Mouse (Mus musculus) left cerebral cortex, adult 8-10 months (tissue): Measurements from ENCODE around the gene Galm. TPM values are rescaled to one million over a fixed set of nuclear protein-coding genes. Genes with fewer than 3 reads are reported as not detected.

Source experiments
- DNase-seq, 2 experiments: peaks; one replicate each; pipeline ENCODE4 v3.0.0; 2022; ENCODE audit warnings: low spot score in 2 of 2
- total RNA-seq, 4 experiments: library from RNA; stranded (reverse); gene quantifications; 2 replicates each; pipeline ENCODE4 v1.2.4; 2022

The Galm gene
- total RNA-seq, 4 experiments from 2014 or later = 2.0 to 5.7 (median 3.9) TPM

DNA sequence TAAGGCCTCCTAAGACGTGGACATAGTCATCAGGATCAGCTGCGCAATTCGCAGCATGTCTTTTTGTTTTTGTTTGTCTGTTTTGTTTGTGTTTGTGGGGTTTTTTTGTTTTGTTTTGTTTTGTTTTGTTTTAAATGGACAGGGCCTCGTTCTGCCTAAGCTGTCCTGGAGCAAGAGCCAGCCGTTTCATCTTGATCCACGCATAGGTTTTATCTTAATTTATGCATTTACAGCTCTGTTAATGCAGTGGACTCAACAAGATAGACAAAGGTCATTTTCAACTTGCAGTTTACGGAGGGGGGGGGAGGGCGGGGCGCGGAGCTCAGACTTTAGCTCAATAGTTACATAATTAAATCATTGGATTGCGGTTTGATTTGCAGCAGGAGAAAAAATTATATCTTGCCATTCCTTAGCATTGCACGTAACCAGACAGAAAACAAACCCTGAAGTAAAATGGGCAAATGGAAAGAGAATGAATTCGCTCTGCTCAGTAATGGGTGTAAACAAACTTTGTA, 1.3 kb downstream of the Galm start:
- no peak for DNase-seq

- no peak for DNase-seq
Measured at GRCm38 (mm10) chr17:80129387-80129786, 2.1 kb downstream of the Galm start.

DNA sequence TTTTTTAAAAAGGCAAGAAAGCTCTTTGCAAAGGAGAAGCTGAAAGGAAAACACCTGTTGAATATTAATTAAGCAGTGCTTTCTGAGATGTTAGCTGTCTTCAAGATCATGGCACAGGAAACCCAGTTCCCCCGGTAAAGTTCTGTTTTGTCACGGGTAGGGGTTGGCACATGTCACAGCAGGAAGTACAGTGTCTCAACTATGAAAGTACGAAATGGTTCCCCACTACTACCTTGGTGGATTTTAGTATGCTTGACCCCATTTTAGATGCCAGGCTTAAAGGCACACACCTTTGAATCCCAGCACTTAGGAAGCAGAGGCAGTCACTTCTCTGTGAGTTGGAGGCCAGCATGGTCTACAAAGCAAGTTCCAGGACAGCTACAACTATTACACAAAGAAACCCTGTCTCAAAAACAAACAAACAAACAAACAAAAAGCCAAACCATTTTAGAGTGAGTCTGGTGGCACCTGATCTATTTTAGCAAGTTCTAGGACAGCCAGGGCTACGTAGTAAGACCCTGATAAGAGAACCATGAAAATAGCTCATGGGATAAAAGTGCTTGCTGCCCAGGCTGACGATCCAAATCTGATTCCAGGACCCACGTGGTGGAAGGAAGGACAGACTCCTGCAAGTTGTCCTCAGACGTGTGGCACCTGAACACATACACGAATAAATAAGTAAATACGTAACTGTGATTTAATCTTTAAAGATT, 3.6 kb downstream of the Galm start:
- no peak for DNase-seq

GRCm38 (mm10) chr17:80131431-80131766, 4.1 kb downstream of the Galm start:
- DNase-seq = no peak

GRCm38 (mm10) chr17:80131838-80132237, 4.6 kb downstream of the Galm start:
- DNase-seq = no peak

- DNase-seq = no peak
Measured at GRCm38 (mm10) chr17:80132502-80132901, 5.2 kb downstream of the Galm start.

DNA sequence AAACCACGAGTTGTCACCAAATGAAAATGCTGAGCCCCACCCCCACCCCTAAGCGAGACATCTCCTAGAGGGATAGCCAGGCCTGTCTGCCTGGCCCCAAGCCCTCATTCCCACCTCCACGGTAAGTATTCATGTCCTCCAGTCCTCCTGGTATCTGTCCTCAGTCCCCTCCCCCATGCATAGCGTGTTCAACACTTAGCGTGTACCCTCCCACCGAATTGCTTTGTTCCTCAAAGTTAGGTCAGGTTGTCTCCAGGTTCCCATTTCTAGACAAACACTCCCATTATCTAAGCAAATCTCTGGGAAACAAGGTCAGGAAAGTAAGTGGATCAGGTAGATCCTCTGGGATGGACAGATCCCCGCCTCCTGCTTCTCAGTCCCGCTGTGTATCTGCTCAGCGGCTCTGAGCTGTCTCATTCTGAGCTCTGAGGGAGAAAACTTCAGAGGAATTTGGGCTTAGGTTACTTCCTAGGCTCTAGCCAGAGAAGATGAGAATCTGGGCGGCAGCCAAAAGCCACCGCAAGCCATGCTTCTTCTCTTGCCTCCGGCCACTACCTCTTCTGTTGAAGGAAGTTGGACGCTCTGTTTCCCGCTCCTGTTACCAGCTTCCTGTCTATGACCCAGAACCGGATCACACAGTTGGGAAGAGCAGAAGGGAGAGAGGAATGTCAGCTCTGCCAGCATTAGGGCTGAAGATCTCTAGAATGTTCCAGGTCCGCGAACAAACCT, 11.3 kb downstream of the Galm start:
- no peak for DNase-seq

DNA sequence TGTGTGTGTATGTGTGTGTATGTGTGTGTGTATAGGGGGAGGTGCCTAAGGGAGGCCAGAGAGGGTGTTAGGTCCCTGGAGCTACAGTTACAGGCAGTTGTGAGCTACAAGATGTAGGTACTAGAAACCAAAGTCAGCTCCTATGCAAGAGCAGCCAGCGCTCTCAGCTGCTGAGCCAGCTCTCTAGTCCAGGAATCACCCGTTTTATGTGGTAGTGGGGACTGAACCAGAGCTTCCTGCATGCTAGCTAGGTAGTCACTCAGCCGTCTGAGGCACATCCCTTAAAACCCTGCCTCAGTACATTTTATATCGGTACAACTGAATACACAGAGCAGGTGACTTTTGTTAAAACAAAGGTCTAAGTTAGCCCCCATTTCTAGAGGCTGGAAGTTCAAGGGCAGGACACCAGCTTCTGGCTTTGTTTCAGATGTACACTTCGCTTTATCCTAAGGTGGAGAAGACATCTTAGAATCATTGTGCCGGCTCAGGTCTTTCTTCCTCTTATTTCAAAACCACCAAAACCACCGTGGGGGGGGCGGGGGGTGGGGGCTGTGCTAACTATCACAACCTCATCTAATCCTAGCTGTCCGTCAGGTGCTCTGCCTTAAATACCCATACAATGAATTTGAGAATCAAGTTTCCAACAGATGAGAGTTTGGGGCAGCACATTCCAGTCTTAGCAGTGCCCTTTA, 12.6 kb downstream of the Galm start:
- no peak for DNase-seq

GRCm38 (mm10) chr17:80143478-80144232, 16.4 kb downstream of the Galm start:
- DNase-seq = no peak

DNA sequence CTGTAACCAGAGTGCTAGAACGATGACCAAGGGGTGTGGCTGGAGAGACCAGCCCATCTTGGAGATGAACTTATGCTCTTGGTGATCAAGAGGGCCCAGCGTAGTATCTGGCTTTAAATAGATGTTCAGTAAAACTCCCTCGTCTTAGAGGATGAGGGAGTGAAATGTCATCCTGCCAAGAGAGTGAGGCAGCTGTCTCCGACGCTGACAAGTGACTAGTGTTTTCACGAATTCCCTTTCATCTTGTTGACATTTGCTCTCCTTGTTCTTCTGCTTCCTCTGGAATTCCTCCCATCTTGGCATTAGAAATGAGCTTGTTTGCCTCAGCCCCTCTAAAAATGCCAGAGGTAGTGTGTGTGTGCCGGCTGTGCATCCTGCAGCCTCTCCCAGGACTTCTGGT, 17.9 kb downstream of the Galm start:
- no peak for DNase-seq

- no peak for DNase-seq
Measured at GRCm38 (mm10) chr17:80145771-80146170, 18.5 kb downstream of the Galm start.

DNA sequence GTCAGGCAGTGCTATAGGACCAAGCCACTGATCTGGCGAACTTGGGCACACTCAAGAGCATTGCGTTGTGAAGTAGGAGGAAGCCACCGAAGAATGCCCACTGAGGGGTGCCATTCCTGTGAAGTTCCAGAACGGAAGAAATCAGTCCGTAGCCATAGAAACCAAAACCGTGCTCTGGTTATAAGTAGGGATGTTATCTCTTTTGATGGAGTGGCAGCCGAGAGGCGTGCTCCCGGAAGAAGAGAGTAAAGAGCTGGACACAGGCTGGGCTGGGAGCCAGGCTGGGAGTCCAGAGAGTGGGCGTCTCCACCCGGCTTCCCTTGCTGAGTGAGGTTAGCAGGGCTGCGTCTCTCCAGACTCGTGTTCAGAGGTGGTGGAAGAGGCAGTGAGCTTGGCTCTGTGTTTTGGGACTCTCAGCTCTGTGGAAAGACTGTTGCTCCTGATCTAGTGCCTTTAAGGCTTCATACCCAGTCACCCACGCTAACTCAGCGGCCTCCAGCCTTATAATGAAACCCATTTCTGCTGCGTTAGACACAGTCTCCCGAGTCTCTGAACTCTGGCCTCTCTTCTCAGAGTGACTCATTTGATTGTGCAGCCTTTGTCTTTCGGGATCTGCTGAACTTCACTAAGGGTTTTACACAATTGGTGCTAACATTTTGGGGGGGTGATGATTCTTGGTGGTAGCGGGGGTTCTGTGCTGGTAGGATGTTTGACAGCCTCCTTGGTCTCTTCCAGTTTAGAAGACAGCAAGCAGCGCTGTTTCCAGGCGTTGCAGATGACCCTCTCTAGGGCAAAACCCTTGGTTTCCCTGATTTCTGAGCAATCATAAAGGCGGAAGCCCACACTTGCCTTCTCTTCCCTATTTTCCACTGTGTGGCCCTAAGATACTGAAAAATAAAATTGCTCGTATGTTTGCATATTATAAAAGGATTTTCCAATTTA, 21.1 kb downstream of the Galm start:
- peak; percentile 34 to 47 for DNase-seq

DNA sequence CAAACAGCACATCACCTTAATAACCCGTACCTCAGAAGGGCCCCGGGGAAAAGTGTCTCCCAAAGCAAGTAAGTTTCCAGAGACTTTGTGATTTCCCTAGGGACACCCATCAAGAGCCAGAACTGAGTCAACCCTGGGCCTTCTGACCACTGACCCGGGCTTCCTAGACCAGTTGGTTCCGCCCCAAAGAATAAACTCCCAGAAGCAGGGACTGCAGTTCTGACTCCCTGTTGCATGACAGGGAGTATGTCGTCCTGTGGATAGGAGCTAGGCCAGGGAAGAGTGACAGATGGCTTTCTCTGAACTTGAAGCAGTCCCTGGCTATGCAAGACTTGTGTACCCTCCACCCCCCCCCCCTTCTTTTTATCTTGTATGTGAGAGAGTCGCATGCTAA, 21.7 kb downstream of the Galm start:
- DNase-seq = no peak

DNA sequence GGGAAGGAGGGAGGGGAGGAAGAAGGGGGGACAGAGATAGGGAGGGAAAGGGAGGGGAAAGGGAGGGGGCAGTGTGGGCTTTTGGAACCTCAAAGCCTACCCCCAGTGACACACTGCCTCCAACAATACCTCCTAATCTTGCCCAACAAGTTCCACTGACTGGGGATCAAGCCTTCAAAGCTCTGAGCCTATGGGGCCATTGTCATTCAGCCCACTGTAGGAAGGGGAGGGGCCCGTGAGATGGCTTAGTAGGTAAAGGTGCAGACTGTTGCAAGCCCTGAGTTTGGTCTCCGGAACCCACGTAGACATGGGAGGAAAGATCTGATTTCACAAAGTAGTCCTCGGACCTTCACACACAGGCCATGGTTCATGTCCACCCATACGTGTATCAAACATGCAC, 24.1 kb downstream of the Galm start:
- DNase-seq = no peak

GRCm38 (mm10) chr17:80152767-80153630, 25.7 kb downstream of the Galm start:
- no peak for DNase-seq

DNA sequence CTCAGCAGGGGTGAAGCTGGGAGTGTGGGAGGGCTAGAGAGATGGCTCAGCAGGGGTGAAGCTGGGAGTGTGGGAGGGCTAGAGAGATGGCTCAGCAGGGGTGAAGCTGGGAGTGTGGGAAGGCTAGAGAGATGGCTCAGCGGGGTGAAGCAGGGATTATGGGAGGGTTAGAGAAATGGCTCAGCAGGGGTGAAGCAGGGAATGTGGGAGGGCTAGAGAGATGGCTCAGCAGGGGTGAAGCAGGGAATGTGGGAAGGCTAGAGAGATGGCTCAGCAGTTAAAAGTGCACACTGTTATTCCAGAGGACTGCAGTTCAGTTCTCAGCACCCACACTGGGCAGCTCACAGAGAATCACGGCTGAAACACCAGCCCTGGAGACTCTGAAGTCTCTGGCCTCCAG, 26.4 kb downstream of the Galm start:
- DNase-seq = no peak

- no peak for DNase-seq
Measured at GRCm38 (mm10) chr17:80156905-80157304, 29.6 kb downstream of the Galm start.

- DNase-seq = no peak
Measured at GRCm38 (mm10) chr17:80157489-80157888, 30.2 kb downstream of the Galm start.

GRCm38 (mm10) chr17:80160454-80160853, 33.2 kb downstream of the Galm start:
- DNase-seq = peak in 1 of 2 experiments; percentile 64
